Mouse (Mus musculus) lung, postnatal 0 days (tissue): Measurements from ENCODE around the gene Upp2.

Source experiments
- CTCF ChIP-seq: IDR thresholded peaks from 2 replicates; pipeline ENCODE4 v1.5.1; 2016; ENCODE audit warnings: antibody characterized with exemption, mild to moderate bottlenecking
- EP300 ChIP-seq: IDR thresholded peaks from 2 replicates; pipeline ENCODE4 v1.6.1; 2016; ENCODE audit warnings: antibody characterized with exemption, mild to moderate bottlenecking, control low read depth

DNA sequence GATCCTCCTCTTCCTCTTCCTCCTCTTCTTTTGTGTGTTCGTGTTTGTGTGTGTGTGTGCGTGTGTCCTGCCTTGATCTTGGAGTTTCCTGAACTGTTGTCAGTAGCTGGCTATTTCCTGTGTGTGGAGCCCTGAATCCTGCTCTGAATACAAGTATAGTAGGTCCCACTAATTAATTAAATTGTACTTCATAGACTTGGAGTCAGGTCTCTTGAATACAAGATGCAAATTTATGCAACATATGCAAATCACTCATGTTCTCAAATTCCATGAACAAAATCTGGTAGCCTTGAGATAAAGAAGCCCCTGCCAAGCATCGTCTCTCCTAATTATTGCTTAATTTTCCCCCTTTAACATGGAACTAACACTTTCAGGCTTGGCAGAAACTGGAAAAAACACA lies 36.3 kb downstream of the Upp2 start:
- TF ChIP-seq CTCF (no peak), EP300 (no peak)
